Mouse (Mus musculus) liver, embryonic 12.5 days (tissue): ENCODE results near the gene Tm4sf4. TPM values are rescaled to one million over a fixed set of nuclear protein-coding genes. Genes with fewer than 3 reads are reported as not detected.

Experiments used
- ATAC-seq: fragments of 200-750 bp; cut with Nextera tagmentation; 2 replicates; pipeline ENCODE4 v1.8.0; 2017; ENCODE audit warnings: moderate number of reproducible peaks, mild to moderate bottlenecking, moderate library complexity
- H3K27ac ChIP-seq: fragments of 300-500 bp; sonication (generic); 2 replicates; pipeline ENCODE4 v1.5.1; 2016; ENCODE audit warnings: mild to moderate bottlenecking
- H3K27me3 ChIP-seq: fragments of 300-500 bp; sonication (generic); replicated peaks from 2 replicates; pipeline ENCODE4 v1.6.1; 2016; ENCODE audit warnings: mild to moderate bottlenecking, moderate library complexity
- H3K36me3 ChIP-seq: fragments of 300-500 bp; sonication (generic); 2 replicates; pipeline ENCODE4 v1.6.1; 2016; ENCODE audit warnings: mild to moderate bottlenecking, moderate library complexity
- H3K4me1 ChIP-seq: fragments of 300-500 bp; sonication (generic); 2 replicates; pipeline ENCODE4 v1.6.1; 2016
- H3K4me2 ChIP-seq: fragments of 300-500 bp; sonication (generic); 2 replicates; pipeline ENCODE4 v1.6.1; 2016; ENCODE audit warnings: mild to moderate bottlenecking, moderate library complexity
- H3K4me3 ChIP-seq: fragments of 300-500 bp; sonication (generic); 2 replicates; pipeline ENCODE4 v1.5.1; 2016; ENCODE audit warnings: mild to moderate bottlenecking, moderate library complexity
- H3K9ac ChIP-seq: fragments of 300-500 bp; sonication (generic); 2 replicates; pipeline ENCODE4 v1.6.1; 2016; ENCODE audit warnings: mild to moderate bottlenecking, moderate library complexity
- H3K9me3 ChIP-seq: fragments of 300-500 bp; sonication (generic); replicated peaks from 2 replicates; pipeline ENCODE4 v1.6.1; 2016; ENCODE audit warnings: mild to moderate bottlenecking, moderate library complexity
- WGBS: fragments of 180-500 bp; shearing (Covaris S2); methylation state at CpG from one replicate; pipeline ENCODE4 v1.1.7; 2016; ENCODE audit not compliant: insufficient replicate concordance; 5-methylcytosine and 5-hydroxymethylcytosine counted together
- polyA plus RNA-seq: library from polyadenylated mRNA; unstranded; fragments of >200 nt; fragmentation: Nextera tagmentation; extraction: Ambion mirVana; gene quantifications from 2 replicates; pipeline ENCODE4 v1.2.1, GENCODE M21; 2016

Tm4sf4 gene
- polyA plus RNA-seq, 1 experiment from 2014 or later = 18.8 TPM

- Histone ChIP-seq H3K4me1 (no peaks in the 10 kb centered on the region), H3K36me3 (no peaks in the 10 kb centered on the region), H3K27me3 (no peaks in the 10 kb centered on the region), H3K4me3 (no peak overlapping the region), H3K9ac (no peak overlapping the region), H3K4me2 (no peak overlapping the region), H3K9me3 (no peaks in the 10 kb centered on the region), H3K27ac (no peak overlapping the region)
- WGBS = 72% methylated on average over 5 of the region's 5 CpGs
- ATAC-seq = no peak
Observed at GRCm38 (mm10) chr3:57481981-57482380, 56.9 kb downstream of the Tm4sf4 start.

- 72% methylated on average over 4 of the region's 4 CpGs for WGBS
Observed at GRCm38 (mm10) chr3:57486068-57486467, 61.0 kb downstream of the Tm4sf4 start.

GRCm38 (mm10) chr3:57487455-57488153 is 62.5 kb downstream of the Tm4sf4 start:
- WGBS = 58% methylated on average over 8 of the region's 8 CpGs
- Histone ChIP-seq H3K9me3 (no peaks in the 10 kb centered on the region), H3K27me3 (no peaks in the 10 kb centered on the region), H3K4me3 (no peak overlapping the region), H3K4me1 (no peaks in the 10 kb centered on the region), H3K4me2 (no peak overlapping the region), H3K27ac (no peak overlapping the region), H3K9ac (no peak overlapping the region), H3K36me3 (no peaks in the 10 kb centered on the region)
- no peak for ATAC-seq

More at GRCm38 (mm10) chr3:57486068-57486467, 61.0 kb downstream of the Tm4sf4 start:
- no peak overlapping the region for H3K4me2 ChIP-seq
- H3K27ac ChIP-seq = no peak overlapping the region
- no peaks in the 10 kb centered on the region for H3K4me1 ChIP-seq
- no peaks in the 10 kb centered on the region for H3K36me3 ChIP-seq
- ATAC-seq = no peak
- H3K9me3 ChIP-seq = no peaks in the 10 kb centered on the region
- no peaks in the 10 kb centered on the region for H3K27me3 ChIP-seq
- no peak overlapping the region for H3K9ac ChIP-seq
- H3K4me3 ChIP-seq = no peak overlapping the region

Other genes with a start within 250 kb of the Tm4sf4 start
- 10.9 and 12.5 TPM in 2 replicates for gene Tm4sf1, start 123.3 kb upstream of the Tm4sf4 start, polyA plus RNA-seq
- 2.0 TPM in 2 replicates for gene Wwtr1, start 150.6 kb downstream of the Tm4sf4 start, polyA plus RNA-seq
- 50.5 and 53.5 TPM in 2 replicates for gene Commd2, start 226.4 kb downstream of the Tm4sf4 start, polyA plus RNA-seq